Mouse (Mus musculus): ENCODE measurements around the gene Shc2. TPM values are rescaled to one million over a fixed set of nuclear protein-coding genes. Genes with fewer than 3 reads are reported as not detected.

Gene Shc2
- polyA plus RNA-seq, 1 experiment: 2.7 TPM

DNA sequence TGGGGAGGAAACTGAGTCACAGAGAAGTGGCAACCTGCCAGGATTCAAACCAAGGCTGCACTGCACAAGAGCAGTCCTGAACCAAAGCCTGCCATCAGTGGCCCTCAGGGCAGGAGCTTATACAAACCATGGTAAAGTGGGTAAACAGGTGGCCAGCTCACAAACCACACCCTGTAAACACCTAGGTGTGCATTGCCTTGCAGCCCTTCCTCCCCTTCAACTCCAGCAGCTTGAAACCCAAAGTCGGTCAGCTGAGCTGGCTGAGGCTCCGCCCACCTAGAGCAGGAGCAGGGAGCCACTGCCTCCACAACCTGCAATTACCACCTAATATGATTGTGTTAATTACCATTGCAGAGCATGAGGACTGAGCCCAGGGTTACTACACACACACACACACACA lies 29.8 kb downstream of the Shc2 start:
- DNase-seq: no peak
- TF ChIP-seq CTCF (IDR thresholded peaks at IDR 0.05; ENCODE audit: insufficient read depth, low read length) (no peak), POLR2A (IDR thresholded peaks at IDR 0.05; ENCODE audit: borderline replicate concordance, extremely low read depth, low read depth, low read length) (no peak)
- Histone ChIP-seq H3K4me3 (replicated peaks; ENCODE audit: extremely low read depth, low read depth, low read length) (no peak overlapping the region), H3K4me1 (ENCODE audit: control insufficient read depth, insufficient read depth, low read length) (no peaks in the 10 kb centered on the region)
- WGBS: 40% methylated on average over 2 of the region's 2 CpGs

DNA sequence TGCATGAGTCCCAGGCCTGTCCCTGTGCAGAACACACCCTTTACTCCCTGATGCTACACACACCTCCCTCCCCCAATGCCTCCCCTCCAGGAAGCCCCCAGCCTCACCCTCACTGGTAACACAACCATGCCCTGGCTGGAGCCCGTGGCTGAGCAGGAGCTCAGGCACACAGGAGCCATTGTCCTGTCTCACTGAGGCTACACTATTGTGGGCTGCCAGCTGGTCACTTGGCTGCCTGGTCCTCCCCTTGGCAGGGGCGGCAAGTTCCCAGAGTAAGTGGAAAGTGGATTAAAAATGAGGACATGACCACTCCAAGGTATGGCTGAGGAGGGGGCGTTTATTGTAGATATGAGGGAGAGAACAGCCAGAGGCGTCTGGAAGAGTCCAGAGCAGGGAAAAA lies 31.2 kb downstream of the Shc2 start:
- 56% methylated on average over 4 of the region's 4 CpGs for WGBS
- no peaks in the 10 kb centered on the region for H3K4me1 ChIP-seq (ENCODE audit: control insufficient read depth, insufficient read depth, low read length)
- no peak for TF ChIP-seq CTCF (IDR thresholded peaks at IDR 0.05; ENCODE audit: insufficient read depth, low read length)
- TF ChIP-seq POLR2A (IDR thresholded peaks at IDR 0.05; ENCODE audit: borderline replicate concordance, extremely low read depth, low read depth, low read length): no peak
- H3K4me3 ChIP-seq (replicated peaks; ENCODE audit: extremely low read depth, low read depth, low read length): no peak overlapping the region
- DNase-seq: no peak

DNA sequence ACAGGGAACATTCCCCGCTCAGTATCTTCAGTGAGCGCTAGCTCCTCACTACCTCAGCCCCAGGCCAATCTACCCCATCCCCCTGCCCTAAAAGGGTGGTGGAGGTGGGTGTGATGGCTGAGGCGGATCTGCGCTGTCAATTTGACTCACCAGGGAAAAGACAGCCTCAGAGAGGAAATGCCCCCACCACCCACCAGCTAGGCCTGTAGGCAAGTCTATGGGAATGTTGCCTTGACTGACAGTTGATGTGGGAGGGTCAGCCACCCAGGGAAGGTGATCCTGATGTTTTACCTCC lies 39.8 kb downstream of the Shc2 start:
- Histone ChIP-seq H3K4me3 (replicated peaks; ENCODE audit: extremely low read depth, low read depth, low read length) (no peak overlapping the region), H3K4me1 (ENCODE audit: control insufficient read depth, insufficient read depth, low read length) (no peaks in the 10 kb centered on the region)
- DNase-seq: no peak
- 71% methylated on average over 4 of the region's 4 CpGs for WGBS
- TF ChIP-seq POLR2A (IDR thresholded peaks at IDR 0.05; ENCODE audit: borderline replicate concordance, extremely low read depth, low read depth, low read length): no peak
- no peak for TF ChIP-seq CTCF (IDR thresholded peaks at IDR 0.05; ENCODE audit: insufficient read depth, low read length)

DNA sequence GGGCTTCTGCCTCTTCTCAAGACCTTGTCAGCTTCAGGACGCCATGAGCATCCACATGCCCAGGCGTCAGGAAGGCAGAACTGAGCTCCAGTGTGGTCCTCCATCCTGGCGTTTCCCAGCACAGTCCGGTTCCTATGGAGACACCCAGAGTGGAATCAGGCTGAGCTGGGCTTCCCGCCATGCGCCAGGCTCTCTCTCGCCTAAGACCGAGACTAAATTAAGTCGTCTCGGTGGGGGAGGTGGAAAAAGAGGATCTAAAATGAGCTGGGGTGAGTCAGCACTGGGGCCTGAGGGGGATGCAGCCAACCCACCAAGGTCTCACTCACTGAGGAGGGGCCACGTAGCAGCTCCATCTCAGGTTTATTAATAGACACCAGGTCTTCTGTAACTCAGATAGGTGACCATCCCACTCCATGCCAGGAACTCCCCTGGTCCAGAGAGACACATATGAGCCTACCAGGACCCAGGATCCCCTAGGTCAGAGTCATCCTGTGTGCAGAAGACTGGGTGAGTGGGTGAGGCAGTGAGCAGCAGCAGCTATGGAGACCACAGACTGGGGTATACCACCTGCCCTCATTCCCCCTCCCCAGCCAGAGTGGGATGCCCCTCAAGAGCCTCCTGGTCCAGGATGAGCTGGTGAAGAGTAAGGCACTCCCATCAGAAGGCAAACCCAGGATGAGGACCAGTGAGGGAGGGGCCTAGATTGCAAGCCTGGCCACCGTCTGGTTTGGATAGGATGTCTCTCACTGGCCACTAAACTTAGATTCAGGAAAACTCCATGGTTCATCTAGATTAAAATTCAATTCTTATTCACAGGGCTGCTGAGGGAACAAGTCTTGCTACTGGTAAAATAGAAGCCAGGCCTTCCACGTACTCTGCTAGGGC lies 40.4 kb downstream of the Shc2 start:
- Histone ChIP-seq H3K4me3 (replicated peaks; ENCODE audit: extremely low read depth, low read depth, low read length) (no peak overlapping the region), H3K4me1 (ENCODE audit: control insufficient read depth, insufficient read depth, low read length) (no peaks in the 10 kb centered on the region)
- DNase-seq: no peak
- WGBS: 36% methylated on average over 13 of the region's 13 CpGs
- TF ChIP-seq POLR2A (IDR thresholded peaks at IDR 0.05; ENCODE audit: borderline replicate concordance, extremely low read depth, low read depth, low read length): no peak
- TF ChIP-seq CTCF (IDR thresholded peaks at IDR 0.05; ENCODE audit: insufficient read depth, low read length): no peak

DNA sequence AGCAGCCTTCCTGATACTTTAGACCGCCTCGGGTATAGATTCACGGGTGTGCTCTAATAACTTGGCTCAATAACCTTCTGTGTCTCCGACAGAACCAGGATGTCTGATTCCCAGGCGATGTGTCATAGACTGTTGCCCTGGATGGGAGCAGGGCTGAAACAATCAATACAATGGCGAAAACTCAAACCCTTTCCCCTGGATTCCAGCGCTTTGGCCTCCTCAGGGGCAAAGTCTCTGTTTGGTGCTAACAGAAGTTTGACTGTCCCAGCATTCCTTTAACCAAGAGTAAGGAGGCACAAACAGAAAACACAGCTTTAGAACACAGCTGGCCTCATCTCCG lies 42.2 kb downstream of the Shc2 start:
- Histone ChIP-seq H3K4me3 (replicated peaks; ENCODE audit: extremely low read depth, low read depth, low read length) (no peak overlapping the region), H3K4me1 (ENCODE audit: control insufficient read depth, insufficient read depth, low read length) (no peaks in the 10 kb centered on the region)
- 58% methylated on average over 8 of the region's 8 CpGs for WGBS
- no peak for TF ChIP-seq CTCF (IDR thresholded peaks at IDR 0.05; ENCODE audit: insufficient read depth, low read length)
- no peak for TF ChIP-seq POLR2A (IDR thresholded peaks at IDR 0.05; ENCODE audit: borderline replicate concordance, extremely low read depth, low read depth, low read length)
- no peak for DNase-seq

DNA sequence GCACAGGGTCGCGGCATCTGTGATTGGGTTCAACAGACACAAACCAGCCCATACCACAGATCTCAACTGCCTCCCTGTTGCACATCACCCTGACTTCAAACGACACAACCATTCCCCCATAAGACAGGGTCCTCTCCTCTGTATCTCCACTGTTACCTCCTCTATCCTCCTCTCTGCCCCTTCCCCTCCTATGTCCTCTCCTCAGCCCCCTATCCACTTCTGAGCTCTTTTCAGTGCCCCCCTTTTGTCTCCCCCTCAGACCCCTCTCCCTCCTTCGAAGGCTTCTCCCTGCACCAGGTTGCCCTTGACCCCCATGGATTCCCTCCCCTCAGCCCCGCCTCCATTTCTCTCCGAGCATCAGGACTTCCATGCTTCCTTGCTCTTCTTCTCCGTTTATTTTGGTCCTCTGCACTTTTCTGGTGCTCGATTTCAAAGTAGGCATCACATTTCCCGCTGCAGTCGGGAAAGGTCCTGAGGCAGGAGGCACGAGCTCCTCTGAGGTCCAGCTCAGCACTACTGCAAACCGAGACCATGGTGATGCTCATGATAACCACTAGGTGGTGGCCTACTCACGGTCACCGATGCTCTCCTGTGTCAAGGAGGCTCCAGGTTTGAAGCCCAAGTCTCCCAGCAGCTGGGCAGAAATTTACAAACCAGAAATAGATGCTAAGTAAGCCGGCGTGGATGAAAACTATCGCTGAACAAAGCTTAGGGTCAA lies 42.7 kb downstream of the Shc2 start:
- DNase-seq: peak; percentile 32
- 16% methylated on average over 17 of the region's 17 CpGs for WGBS
- TF ChIP-seq POLR2A (IDR thresholded peaks at IDR 0.05; ENCODE audit: borderline replicate concordance, extremely low read depth, low read depth, low read length): no peak
- TF ChIP-seq CTCF (IDR thresholded peaks at IDR 0.05; ENCODE audit: insufficient read depth, low read length): peak; percentile 97
- no peaks in the 10 kb centered on the region for H3K4me1 ChIP-seq (ENCODE audit: control insufficient read depth, insufficient read depth, low read length)
- H3K4me3 ChIP-seq (replicated peaks; ENCODE audit: extremely low read depth, low read depth, low read length): no peak overlapping the region

DNA sequence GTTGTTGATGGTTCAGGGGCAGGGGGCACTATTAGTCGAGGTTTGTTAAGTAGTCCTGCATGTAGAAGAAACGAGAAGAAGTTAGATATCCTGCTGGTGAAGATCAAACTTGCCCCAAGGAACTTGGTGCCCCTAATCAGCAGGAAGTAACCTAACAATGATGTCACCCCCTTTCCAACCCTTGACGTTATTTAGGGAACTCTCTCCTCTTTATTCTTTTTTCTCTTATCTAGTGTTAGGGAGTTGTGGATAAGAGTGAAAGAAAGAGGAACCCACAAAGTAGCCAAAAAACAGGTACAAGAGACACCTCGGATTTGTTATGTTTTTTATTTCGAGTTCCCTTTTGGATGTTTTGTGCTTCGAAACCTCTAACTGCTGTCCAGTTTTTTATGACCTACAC lies 43.6 kb downstream of the Shc2 start:
- no peak overlapping the region for H3K4me3 ChIP-seq (replicated peaks; ENCODE audit: extremely low read depth, low read depth, low read length)
- no peaks in the 10 kb centered on the region for H3K4me1 ChIP-seq (ENCODE audit: control insufficient read depth, insufficient read depth, low read length)
- WGBS: 32% methylated on average over 6 of the region's 6 CpGs
- no peak for DNase-seq
- no peak for TF ChIP-seq POLR2A (IDR thresholded peaks at IDR 0.05; ENCODE audit: borderline replicate concordance, extremely low read depth, low read depth, low read length)
- TF ChIP-seq CTCF (IDR thresholded peaks at IDR 0.05; ENCODE audit: insufficient read depth, low read length): no peak

DNA sequence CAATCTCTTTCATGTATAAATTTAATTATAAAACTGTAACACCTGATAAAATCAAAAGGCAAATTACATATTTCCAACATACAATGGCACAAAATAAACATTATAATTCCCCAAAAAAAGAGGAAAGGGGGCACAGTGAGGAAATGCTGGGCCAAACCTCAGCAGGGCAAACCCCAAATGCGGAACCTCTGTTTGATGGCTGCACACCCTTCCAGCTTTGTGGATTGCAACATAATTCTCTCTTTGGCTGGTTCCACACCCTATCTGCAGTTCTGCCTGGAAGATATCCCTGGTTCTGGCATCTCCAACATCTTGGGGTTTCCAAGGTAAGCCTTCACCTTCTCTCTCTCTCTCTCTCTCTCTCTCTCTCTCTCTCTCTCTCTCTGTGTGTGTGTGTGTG lies 47.0 kb downstream of the Shc2 start:
- Histone ChIP-seq H3K4me3 (replicated peaks; ENCODE audit: extremely low read depth, low read depth, low read length) (no peak overlapping the region), H3K4me1 (ENCODE audit: control insufficient read depth, insufficient read depth, low read length) (no peaks in the 10 kb centered on the region)
- WGBS: 71% methylated on average over 1 of the region's 1 CpGs
- no peak for TF ChIP-seq POLR2A (IDR thresholded peaks at IDR 0.05; ENCODE audit: borderline replicate concordance, extremely low read depth, low read depth, low read length)
- no peak for TF ChIP-seq CTCF (IDR thresholded peaks at IDR 0.05; ENCODE audit: insufficient read depth, low read length)
- no peak for DNase-seq

DNA sequence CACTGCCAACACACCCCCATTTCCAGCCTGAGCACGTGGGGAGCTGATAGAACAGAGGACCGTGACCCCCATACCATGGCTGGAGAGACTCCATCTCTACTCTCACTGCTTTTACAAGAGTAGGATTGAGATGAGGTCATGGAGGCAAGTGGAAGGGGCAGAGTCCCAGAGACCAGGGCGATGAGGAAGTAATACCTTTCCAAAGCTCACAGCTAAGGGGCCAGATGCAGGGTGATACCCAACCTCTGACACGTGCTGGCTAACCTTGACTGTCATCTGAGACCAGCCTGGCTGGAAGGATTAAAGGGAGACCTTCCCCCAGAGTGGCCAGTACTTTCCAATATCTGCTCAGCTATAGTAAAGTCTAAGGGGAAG lies 50.0 kb downstream of the Shc2 start:
- no peak for TF ChIP-seq POLR2A (IDR thresholded peaks at IDR 0.05; ENCODE audit: borderline replicate concordance, extremely low read depth, low read depth, low read length)
- Histone ChIP-seq H3K4me1 (ENCODE audit: control insufficient read depth, insufficient read depth, low read length) (no peaks in the 10 kb centered on the region), H3K4me3 (replicated peaks; ENCODE audit: extremely low read depth, low read depth, low read length) (no peak overlapping the region)
- WGBS: 59% methylated on average over 4 of the region's 4 CpGs
- no peak for DNase-seq
